Mouse (Mus musculus): ENCODE measurements around the gene Tmppe. TPM values are rescaled to one million over a fixed set of nuclear protein-coding genes. Genes with fewer than 3 reads are reported as not detected.
A peak's percentile ranks its signal among the peaks of the same experiment; 100 is the strongest.
"Not testable (repeated sequence)": the region's sequence is repeated elsewhere in the genome, so short reads cannot be mapped to it uniquely, and the experiment has no call there.

Gene Tmppe
- polyA plus RNA-seq, 1 experiment from 2014 or later: 5.5 TPM

DNA sequence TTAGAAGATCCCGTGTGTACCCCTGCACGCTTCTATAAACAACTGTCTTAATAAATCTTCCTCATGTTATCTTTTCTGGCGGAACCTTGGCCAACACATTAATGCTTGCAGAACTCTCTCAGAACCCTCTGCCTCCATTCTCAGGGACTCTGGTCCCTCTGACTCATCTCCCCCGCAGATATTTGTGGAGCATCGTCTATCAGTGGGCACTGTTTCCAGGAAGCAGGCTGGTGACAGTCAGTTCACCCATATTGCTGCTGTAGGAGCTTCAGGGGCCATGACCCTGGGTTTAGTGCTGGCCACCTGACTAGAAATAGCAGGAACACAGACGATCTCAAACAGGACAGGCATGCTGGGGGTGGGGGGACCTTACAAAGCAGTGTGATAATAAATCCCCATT is 13.8 kb upstream of the Tmppe start:
- Histone ChIP-seq H3K36me3 (ENCODE audit: insufficient read depth, low read length) (no peaks in the 10 kb centered on the region), H3K9ac (replicated peaks; ENCODE audit: low read depth) (no peak overlapping the region), H3K4me1 (ENCODE audit: insufficient read depth, low read depth, low read length) (no peaks in the 10 kb centered on the region), H3K4me3 (ENCODE audit: low read depth, low read length) (no peak overlapping the region), H3K27me3 (replicated peaks; ENCODE audit: insufficient read depth, low read length) (no peaks in the 10 kb centered on the region), H3K4me2 (replicated peaks; ENCODE audit: low read depth, low read length) (no peak overlapping the region), H3K27ac (ENCODE audit: low read length) (no peak overlapping the region), H3K9me3 (ENCODE audit: low read length) (no peaks in the 10 kb centered on the region)
- TF ChIP-seq CTCF (IDR thresholded peaks at IDR 0.05) (no peak), EP300 (IDR thresholded peaks at IDR 0.05) (no peak)
- DNase-seq (ENCODE audit: low spot score) (no peak), ATAC-seq (no peak)
- WGBS: 48% methylated on average over 6 of the region's 6 CpGs

DNA sequence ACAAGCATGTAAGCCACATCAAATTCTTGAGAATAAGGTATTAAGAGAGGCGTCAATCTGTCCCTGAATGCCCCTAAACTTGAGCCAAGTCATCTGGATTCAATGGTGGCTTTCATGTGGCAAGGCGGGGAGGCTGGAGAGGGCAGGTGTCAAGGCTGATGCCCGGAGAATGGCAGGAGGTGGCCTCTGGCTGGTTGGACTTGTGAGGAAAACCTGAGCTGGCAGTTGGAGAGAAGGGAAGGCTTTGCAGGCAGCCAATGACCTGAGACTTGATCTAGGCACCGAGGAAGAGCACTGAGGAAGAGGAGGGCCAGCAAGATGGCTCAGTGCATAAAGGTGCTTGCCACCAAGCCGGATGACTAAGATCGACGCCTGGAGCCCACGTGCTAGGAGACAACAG is 12.6 kb upstream of the Tmppe start:
- no peaks in the 10 kb centered on the region for H3K27me3 ChIP-seq (replicated peaks; ENCODE audit: insufficient read depth, low read length)
- H3K27ac ChIP-seq (ENCODE audit: low read length): no peak overlapping the region
- no peaks in the 10 kb centered on the region for H3K9me3 ChIP-seq (ENCODE audit: low read length)
- TF ChIP-seq EP300 (IDR thresholded peaks at IDR 0.05) (no peak), CTCF (IDR thresholded peaks at IDR 0.05) (no peak)
- H3K4me1 ChIP-seq (ENCODE audit: insufficient read depth, low read depth, low read length): no peaks in the 10 kb centered on the region
- DNase-seq (ENCODE audit: low spot score): no peak
- no peak overlapping the region for H3K9ac ChIP-seq (replicated peaks; ENCODE audit: low read depth)
- H3K4me2 ChIP-seq (replicated peaks; ENCODE audit: low read depth, low read length): no peak overlapping the region
- H3K4me3 ChIP-seq (ENCODE audit: low read depth, low read length): no peak overlapping the region
- no peaks in the 10 kb centered on the region for H3K36me3 ChIP-seq (ENCODE audit: insufficient read depth, low read length)
- ATAC-seq: no peak
- WGBS: 79% methylated on average over 8 of the region's 8 CpGs

DNA sequence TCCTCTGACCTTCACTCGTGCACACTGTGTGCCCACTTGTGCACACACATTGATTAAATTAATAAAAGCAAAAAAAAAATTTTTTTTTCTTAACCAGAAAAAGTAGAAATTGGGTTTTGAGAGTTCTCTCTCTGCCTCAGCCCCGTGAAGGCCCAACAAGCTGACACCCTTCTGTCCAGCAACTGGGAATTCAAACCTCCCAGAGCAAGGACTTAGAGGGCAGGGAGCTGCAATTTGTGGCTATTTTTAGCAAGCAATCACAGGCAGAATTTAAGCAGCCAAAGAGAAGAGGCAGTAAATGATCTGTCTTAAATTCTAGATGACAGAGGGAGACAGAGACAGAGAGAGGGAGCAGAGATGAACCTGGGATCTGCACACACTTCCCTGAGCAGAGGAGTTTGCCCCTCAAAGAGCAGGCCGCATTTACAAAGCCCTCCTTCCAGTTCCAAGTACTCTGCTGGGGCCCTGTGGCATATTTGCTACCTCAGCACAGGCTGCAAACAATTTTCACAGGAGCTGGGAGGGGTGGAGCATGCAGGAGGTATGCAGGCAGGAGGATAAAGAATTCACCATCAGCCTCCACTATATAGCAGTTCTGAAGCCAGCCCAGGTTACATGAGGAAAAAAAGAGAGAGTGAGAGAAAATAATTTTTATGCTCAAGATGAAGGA is 12.1 kb upstream of the Tmppe start:
- 46% methylated on average over 3 of the region's 3 CpGs for WGBS
- Histone ChIP-seq H3K36me3 (ENCODE audit: insufficient read depth, low read length) (no peaks in the 10 kb centered on the region), H3K27ac (ENCODE audit: low read length) (no peak overlapping the region), H3K9me3 (ENCODE audit: low read length) (no peaks in the 10 kb centered on the region), H3K9ac (replicated peaks; ENCODE audit: low read depth) (no peak overlapping the region), H3K4me1 (ENCODE audit: insufficient read depth, low read depth, low read length) (no peaks in the 10 kb centered on the region), H3K4me3 (ENCODE audit: low read depth, low read length) (no peak overlapping the region), H3K4me2 (replicated peaks; ENCODE audit: low read depth, low read length) (no peak overlapping the region), H3K27me3 (replicated peaks; ENCODE audit: insufficient read depth, low read length) (no peaks in the 10 kb centered on the region)
- no peak for DNase-seq (ENCODE audit: low spot score)
- TF ChIP-seq EP300 (IDR thresholded peaks at IDR 0.05) (no peak), CTCF (IDR thresholded peaks at IDR 0.05) (no peak)
- no peak for ATAC-seq

DNA sequence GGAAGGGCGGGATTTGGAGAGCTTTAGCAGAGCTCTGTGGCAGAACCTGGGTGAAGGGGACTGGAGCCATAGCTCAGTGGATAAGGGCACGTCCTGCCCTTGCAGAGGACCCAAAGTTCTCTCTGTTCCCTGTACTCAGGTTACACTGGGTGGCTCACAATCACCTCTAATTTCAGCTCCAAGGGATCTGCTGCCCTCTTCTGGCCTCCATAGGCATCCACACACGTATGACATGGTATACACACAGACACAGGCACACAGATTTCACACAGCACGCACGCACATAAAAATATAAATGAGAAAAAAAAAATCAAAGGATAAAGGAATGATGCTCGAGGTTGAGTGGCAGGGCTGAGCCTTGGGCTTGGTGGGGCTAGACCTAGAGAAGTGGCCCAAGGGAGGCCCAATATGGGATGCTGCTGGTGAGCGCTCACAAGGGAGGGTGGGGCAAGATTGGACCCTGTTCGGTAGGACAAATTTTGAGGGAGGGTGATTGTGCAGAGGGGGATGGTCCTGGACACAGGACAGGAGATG is 11.5 kb upstream of the Tmppe start:
- peak overlapping the region; percentile 99 for H3K4me2 ChIP-seq (replicated peaks; ENCODE audit: low read depth, low read length)
- WGBS: 73% methylated on average over 8 of the region's 8 CpGs
- peak; percentile 8; the same call in 1 of the 2 replicates for ATAC-seq
- H3K4me1 ChIP-seq (ENCODE audit: insufficient read depth, low read depth, low read length): no peaks in the 10 kb centered on the region
- no peak overlapping the region for H3K9ac ChIP-seq (replicated peaks; ENCODE audit: low read depth)
- H3K27ac ChIP-seq (ENCODE audit: low read length): 0 out of 2 replicates have a peak overlapping the region, but pooled peaks have one; percentile 74
- no peaks in the 10 kb centered on the region for H3K9me3 ChIP-seq (ENCODE audit: low read length)
- TF ChIP-seq EP300 (IDR thresholded peaks at IDR 0.05) (no peak), CTCF (IDR thresholded peaks at IDR 0.05) (peak; percentile 61)
- H3K27me3 ChIP-seq (replicated peaks; ENCODE audit: insufficient read depth, low read length): no peaks in the 10 kb centered on the region
- peak overlapping the region; percentile 63 for H3K4me3 ChIP-seq (ENCODE audit: low read depth, low read length)
- no peaks in the 10 kb centered on the region for H3K36me3 ChIP-seq (ENCODE audit: insufficient read depth, low read length)
- peak; percentile 28 for DNase-seq (ENCODE audit: low spot score)

DNA sequence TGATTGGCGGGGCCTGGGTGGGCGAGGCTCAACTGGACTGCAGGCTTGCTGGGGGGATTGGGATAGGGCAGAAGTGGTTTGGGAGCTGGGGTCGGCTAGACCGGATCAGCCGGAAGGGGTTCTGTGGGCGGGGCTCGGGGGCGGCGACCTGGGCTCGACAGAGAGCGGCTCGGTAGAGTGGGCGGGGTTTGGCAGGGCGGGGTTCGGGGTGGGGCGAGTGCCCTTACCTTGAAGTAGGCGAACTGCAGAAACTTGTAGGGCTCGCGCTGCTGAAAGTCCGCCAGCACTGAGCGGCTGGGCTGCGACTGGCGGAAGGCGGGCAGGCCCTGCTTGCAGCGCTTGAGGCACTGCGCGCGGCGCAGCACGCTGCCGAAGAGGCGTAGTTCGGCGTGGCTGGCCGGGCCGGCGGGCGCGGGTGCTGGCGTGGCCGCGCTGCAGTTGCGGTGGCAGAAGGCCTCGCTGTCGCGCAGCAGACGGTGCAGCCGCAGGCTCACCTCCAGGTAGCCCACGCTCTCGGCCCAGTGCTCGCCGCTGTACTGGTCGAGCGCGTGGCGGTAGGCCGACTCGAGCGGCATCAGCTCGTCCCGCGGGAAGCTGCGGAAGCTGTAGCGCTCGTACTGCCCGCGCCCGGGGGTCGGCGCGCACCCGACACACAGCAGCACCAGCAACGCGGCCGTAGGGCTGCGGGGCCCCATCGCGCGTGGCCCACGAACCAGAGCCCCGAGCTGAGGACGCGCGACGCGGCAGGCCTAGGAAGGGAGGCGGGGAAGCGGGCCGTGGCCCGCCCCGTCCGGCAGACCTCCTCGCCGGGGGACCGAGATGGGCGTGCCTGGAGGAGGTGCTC is 10.8 kb upstream of the Tmppe start, which contains the start of gene Crtap:
Crtap (minus strand) TSS at position 771 of the 844 bp plus-strand sequence.
- Histone ChIP-seq H3K9me3 (ENCODE audit: low read length) (no peaks in the 10 kb centered on the region), H3K4me3 (ENCODE audit: low read depth, low read length) (peak within 1 kb of the TSS; percentile 63), H3K27ac (ENCODE audit: low read length) (peak within 1 kb of the TSS; percentile 74), H3K36me3 (ENCODE audit: insufficient read depth, low read length) (no peaks in the 10 kb centered on the region), H3K4me2 (replicated peaks; ENCODE audit: low read depth, low read length) (peak within 1 kb of the TSS; percentile 99), H3K9ac (replicated peaks; ENCODE audit: low read depth) (peak within 1 kb of the TSS; percentile 56), H3K27me3 (replicated peaks; ENCODE audit: insufficient read depth, low read length) (no peaks in the 10 kb centered on the region), H3K4me1 (ENCODE audit: insufficient read depth, low read depth, low read length) (no peaks in the 10 kb centered on the region)
- ATAC-seq: peak; percentile 87
- TF ChIP-seq EP300 (IDR thresholded peaks at IDR 0.05) (no peak), CTCF (IDR thresholded peaks at IDR 0.05) (no peak)
- peak; percentile 80 for DNase-seq (ENCODE audit: low spot score)
- under 1% methylated on average over 90 of the region's 96 CpGs for WGBS

DNA sequence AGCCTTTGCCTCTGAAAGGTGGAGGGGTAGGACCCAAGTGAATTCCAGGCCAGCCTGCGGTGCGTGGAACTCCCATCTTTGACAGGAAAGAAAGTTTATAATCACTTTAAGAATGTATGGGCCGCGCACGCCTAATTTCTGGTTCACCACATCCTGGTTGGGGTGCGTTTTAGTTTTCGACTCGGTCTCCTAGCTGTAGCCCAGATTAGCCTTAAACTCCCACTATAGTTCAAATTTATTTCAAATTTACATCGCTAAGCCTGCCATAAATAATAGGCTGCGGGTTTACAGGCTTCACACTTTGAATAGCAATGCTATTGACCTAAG is 10.2 kb upstream of the Tmppe start:
- no peak for ATAC-seq
- peak overlapping the region; percentile 74; the same call in 1 of the 2 replicates for H3K27ac ChIP-seq (ENCODE audit: low read length)

DNA sequence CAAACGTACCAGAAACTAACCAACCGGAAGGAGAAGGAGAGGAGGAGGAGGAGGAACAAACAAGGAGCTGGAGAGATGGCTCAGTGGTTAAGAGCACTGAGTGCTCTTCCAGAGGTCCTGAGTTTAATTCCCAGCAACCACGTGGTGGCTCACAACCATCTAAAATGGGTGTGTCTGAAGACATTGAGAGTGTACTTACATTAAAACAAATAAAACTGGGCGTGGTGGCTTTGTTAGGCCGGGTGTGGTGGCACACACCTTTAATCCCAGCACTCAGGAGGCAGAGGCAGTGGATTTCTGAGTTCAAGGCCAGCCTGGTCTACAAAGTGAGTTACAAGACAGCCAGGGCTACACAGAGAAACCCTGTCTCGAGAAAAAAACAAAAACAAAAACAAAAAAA is 6.8 kb upstream of the Tmppe start:
- H3K27ac ChIP-seq (ENCODE audit: low read length); H3K36me3 ChIP-seq (ENCODE audit: insufficient read depth, low read length); H3K9me3 ChIP-seq (ENCODE audit: low read length); H3K4me2 ChIP-seq (replicated peaks; ENCODE audit: low read depth, low read length); DNase-seq (ENCODE audit: low spot score); H3K27me3 ChIP-seq (replicated peaks; ENCODE audit: insufficient read depth, low read length); H3K4me3 ChIP-seq (ENCODE audit: low read depth, low read length); H3K4me1 ChIP-seq (ENCODE audit: insufficient read depth, low read depth, low read length); H3K9ac ChIP-seq (replicated peaks; ENCODE audit: low read depth); ATAC-seq: not testable (repeated sequence)
- WGBS: 51% methylated on average over 6 of the region's 6 CpGs

More for the DNA sequence above, 10.2 kb upstream of the Tmppe start:
- DNase-seq (ENCODE audit: low spot score): no peak
- peak overlapping the region; percentile 99 for H3K4me2 ChIP-seq (replicated peaks; ENCODE audit: low read depth, low read length)
- no peaks in the 10 kb centered on the region for H3K36me3 ChIP-seq (ENCODE audit: insufficient read depth, low read length)
- no peaks in the 10 kb centered on the region for H3K9me3 ChIP-seq (ENCODE audit: low read length)
- TF ChIP-seq EP300 (IDR thresholded peaks at IDR 0.05): no peak
- no peak for TF ChIP-seq CTCF (IDR thresholded peaks at IDR 0.05)
- peak overlapping the region; percentile 63 for H3K4me3 ChIP-seq (ENCODE audit: low read depth, low read length)
- no peaks in the 10 kb centered on the region for H3K4me1 ChIP-seq (ENCODE audit: insufficient read depth, low read depth, low read length)
- peak overlapping the region; percentile 56 for H3K9ac ChIP-seq (replicated peaks; ENCODE audit: low read depth)
- WGBS: 3% methylated on average over 10 of the region's 10 CpGs
- H3K27me3 ChIP-seq (replicated peaks; ENCODE audit: insufficient read depth, low read length): no peaks in the 10 kb centered on the region

Measured in lung, postnatal 0 days (tissue).